Mouse (Mus musculus) heart, postnatal 0 days (tissue): Measurements from ENCODE around the gene Mrto4. TPM values are rescaled to one million over a fixed set of nuclear protein-coding genes. Genes with fewer than 3 reads are reported as not detected.
A peak's percentile ranks its signal among the peaks of the same experiment; 100 is the strongest.

Experiments used
- ATAC-seq: fragments of 200-750 bp; cut with Nextera tagmentation; 2 replicates; pipeline ENCODE4 v1.8.0; 2017; ENCODE audit warnings: low read depth, moderate number of reproducible peaks, moderate library complexity; ENCODE audit not compliant: insufficient read depth
- DNase-seq: peaks from one replicate; pipeline ENCODE4 v3.0.0-alpha.2; 2016; ENCODE audit warnings: low spot score
- H3K27ac ChIP-seq: fragments of 300-500 bp; sonication (generic); 2 replicates; pipeline ENCODE4 v1.5.1; 2014; ENCODE audit warnings: low read depth, mild to moderate bottlenecking
- H3K27me3 ChIP-seq: fragments of 300-500 bp; sonication (generic); 2 replicates; pipeline ENCODE4 v1.6.1; 2014; ENCODE audit warnings: low read length, mixed read lengths; ENCODE audit not compliant: control insufficient read depth, insufficient read depth
- H3K36me3 ChIP-seq: fragments of 300-500 bp; sonication (generic); replicated peaks from 2 replicates; pipeline ENCODE4 v1.6.1; 2014; ENCODE audit warnings: low read length, mixed read lengths; ENCODE audit not compliant: control insufficient read depth, insufficient read depth
- H3K4me1 ChIP-seq: fragments of 300-500 bp; sonication (generic); 2 replicates; pipeline ENCODE4 v1.6.1; 2014; ENCODE audit warnings: antibody characterized with exemption; ENCODE audit not compliant: control insufficient read depth, insufficient read depth
- H3K4me2 ChIP-seq: fragments of 300-500 bp; sonication (generic); 2 replicates; pipeline ENCODE4 v1.6.1; 2014; ENCODE audit warnings: low read depth, mild to moderate bottlenecking, low read length, moderate library complexity
- H3K4me3 ChIP-seq: fragments of 300-500 bp; sonication (generic); 2 replicates; pipeline ENCODE4 v1.5.1; 2014; ENCODE audit warnings: low read depth, low read length
- H3K9ac ChIP-seq: fragments of 300-500 bp; sonication (generic); replicated peaks from 2 replicates; pipeline ENCODE4 v1.6.1; 2014; ENCODE audit warnings: low read depth, low read length, mixed read lengths
- H3K9me3 ChIP-seq: fragments of 300-500 bp; sonication (generic); replicated peaks from 2 replicates; pipeline ENCODE4 v1.6.1; 2016; ENCODE audit warnings: low read length; ENCODE audit not compliant: control insufficient read depth
- CTCF ChIP-seq: IDR thresholded peaks from 2 replicates; pipeline ENCODE4 v1.5.1; 2016; ENCODE audit warnings: antibody characterized with exemption, control low read depth, low read depth
- EP300 ChIP-seq: IDR thresholded peaks from 2 replicates; pipeline ENCODE4 v1.6.1; 2016; ENCODE audit warnings: antibody characterized with exemption, low read depth
- WGBS: fragments of 180-500 bp; shearing (Covaris S2); extraction: QIAGEN DNeasy Blood & Tissue Kit; methylation state at CpG from one replicate; pipeline ENCODE4 v1.1.7; 2014; 5-methylcytosine and 5-hydroxymethylcytosine counted together
- polyA plus RNA-seq: library from polyadenylated mRNA; unstranded; fragments of >200 nt; fragmentation: Nextera tagmentation; extraction: Ambion mirVana; gene quantifications from 2 replicates; pipeline ENCODE4 v1.2.1, GENCODE M21; 2015
- total RNA-seq: library from RNA; depleted of rRNA; stranded (reverse); fragments of >200 nt; gene quantifications from 2 replicates; pipeline ENCODE4 v1.2.3, GENCODE M21; 2014; ENCODE audit warnings: low replicate concordance

The Mrto4 gene
- total and polyA plus RNA-seq, 2 experiments from 2014 or later, result 31.3 to 45.1 TPM

DNA sequence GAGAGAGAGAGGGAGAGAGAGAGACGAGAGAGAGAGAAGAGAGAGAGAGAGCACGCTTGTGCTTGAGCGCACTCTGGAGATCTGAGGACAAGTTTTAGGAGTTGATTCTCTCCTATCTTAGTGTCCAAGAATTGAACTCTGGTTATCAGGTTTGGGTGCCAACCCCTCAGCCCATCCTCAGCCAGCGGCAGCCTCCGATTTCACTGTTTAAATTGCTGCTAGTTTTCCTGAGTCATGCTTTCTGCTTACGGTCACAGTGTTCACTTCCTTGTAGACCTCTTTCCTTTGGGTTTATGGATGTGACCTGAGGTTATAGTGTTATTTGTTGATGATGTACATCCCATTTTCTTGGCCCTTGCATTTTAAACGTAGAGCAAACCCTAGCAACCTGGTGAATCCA, 29.9 kb upstream of the Mrto4 start:
- Histone ChIP-seq H3K9ac (no peak overlapping the region), H3K4me1 (peaks cover 12% of the 10 kb centered on the region), H3K27me3 (no peaks in the 10 kb centered on the region), H3K27ac (no peak overlapping the region), H3K36me3 (0 out of 2 replicates have a peak, but pooled peaks cover 6% of the 10 kb centered on the region), H3K4me3 (no peak overlapping the region), H3K9me3 (no peaks in the 10 kb centered on the region), H3K4me2 (peak overlapping the region; percentile 78; the same call in 1 of the 2 replicates)
- ATAC-seq (no peak), DNase-seq (no peak)
- WGBS, result 52% methylated on average over 7 of the region's 7 CpGs
- TF ChIP-seq EP300 (no peak), CTCF (no peak)

DNA sequence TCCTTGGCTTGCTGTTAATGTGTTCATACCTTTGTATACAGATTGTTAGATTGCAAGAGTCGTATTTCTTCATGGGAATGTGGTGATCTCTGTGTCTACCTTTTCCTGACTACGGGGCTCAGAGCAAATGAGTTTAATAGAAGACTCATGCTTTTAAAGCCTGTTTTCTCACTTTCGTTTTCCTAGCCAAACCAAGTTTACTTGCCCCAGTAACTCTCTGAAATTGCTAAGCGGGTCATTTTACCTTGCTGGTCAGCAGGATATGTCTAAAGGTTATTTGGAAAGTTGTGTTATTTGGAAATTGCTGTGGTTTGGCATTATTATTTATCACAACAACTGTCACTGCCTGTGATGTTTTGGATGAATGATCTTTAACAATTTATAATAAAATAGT, 29.1 kb upstream of the Mrto4 start:
- WGBS, result 33% methylated on average over 4 of the region's 4 CpGs
- ATAC-seq (no peak), DNase-seq (no peak)
- Histone ChIP-seq H3K36me3 (0 out of 2 replicates have a peak, but pooled peaks cover 12% of the 10 kb centered on the region), H3K9me3 (no peaks in the 10 kb centered on the region), H3K4me1 (peaks cover 10% of the 10 kb centered on the region), H3K27me3 (no peaks in the 10 kb centered on the region), H3K4me3 (peak overlapping the region; percentile 93), H3K27ac (0 out of 2 replicates have a peak overlapping the region, but pooled peaks have one; percentile 86), H3K9ac (peak overlapping the region; percentile 81), H3K4me2 (peak overlapping the region; percentile 78)
- no peak for TF ChIP-seq CTCF
- no peak for TF ChIP-seq EP300

DNA sequence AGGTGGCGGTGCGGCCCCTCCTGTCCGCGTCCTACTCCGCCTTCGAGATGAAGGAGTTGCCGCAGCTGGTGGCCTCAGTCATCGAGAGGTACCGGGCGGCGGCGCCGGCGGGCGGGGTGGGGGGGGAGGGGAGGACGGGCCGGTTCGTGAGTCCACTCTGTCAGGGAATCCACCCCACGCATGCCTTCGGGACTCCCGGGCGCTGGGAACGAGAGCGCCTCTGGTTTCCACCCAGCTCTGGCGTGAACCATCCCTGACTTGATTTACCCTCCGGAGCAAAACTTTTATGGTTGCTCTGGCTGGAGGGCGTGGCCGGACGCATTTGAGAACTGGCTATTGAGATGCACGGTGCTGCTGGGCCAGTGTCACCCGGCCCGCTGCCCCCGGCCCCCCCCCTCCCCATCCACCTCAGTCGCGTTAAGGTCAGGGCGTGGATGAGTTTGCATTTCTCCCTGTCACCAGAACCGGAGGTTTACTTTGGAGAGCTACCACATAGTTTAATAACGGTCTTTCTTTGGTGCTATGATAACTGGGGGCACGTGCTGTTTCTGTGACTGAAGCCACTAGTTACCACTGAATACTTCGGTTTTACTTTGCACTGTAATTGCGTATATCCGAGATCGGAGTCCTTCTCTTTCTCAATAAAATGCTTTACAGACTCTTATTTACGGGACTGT, 28.5 kb upstream of the Mrto4 start:
- H3K9ac ChIP-seq, result peak overlapping the region; percentile 81
- DNase-seq, result peak; percentile 23
- peak overlapping the region; percentile 86 for H3K27ac ChIP-seq
- no peaks in the 10 kb centered on the region for H3K27me3 ChIP-seq
- WGBS, result 2% methylated on average over 36 of the region's 44 CpGs
- TF ChIP-seq CTCF (no peak), EP300 (no peak)
- peaks cover 12% of the 10 kb centered on the region; the same call in 1 of the 2 replicates for H3K36me3 ChIP-seq
- peaks cover 10% of the 10 kb centered on the region for H3K4me1 ChIP-seq
- no peaks in the 10 kb centered on the region for H3K9me3 ChIP-seq
- peak; percentile 33 for ATAC-seq
- peak overlapping the region; percentile 93 for H3K4me3 ChIP-seq
- H3K4me2 ChIP-seq, result peak overlapping the region; percentile 78

DNA sequence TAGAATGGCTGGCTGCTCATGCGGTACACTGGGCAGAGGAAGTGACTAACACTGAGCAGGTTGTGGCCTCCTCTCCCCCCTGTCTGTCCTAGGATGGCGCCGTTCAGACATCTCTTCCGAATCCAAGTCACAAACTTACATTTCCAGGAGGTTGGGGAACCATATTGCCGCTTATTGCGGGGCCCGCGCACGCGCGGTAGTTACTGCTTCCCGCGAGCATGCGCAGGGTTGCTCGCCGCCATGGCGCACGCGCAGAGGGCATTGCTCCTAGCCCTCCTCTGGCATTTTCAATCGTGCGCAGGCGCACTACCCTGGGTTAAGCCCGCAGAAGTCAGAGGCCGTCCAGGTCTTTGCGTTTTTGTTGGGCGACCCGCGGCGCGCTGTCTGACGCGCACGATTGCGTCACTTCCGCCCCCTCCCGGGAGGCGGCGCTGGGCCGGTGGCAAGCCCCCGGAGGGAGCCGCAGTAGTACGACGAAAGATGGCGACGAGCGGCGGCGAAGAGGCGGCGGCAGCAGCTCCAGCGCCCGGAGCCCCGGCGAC, 27.9 kb upstream of the Mrto4 start:
- H3K4me1 ChIP-seq, result peaks cover 10% of the 10 kb centered on the region
- no peaks in the 10 kb centered on the region for H3K9me3 ChIP-seq
- peaks cover 15% of the 10 kb centered on the region for H3K36me3 ChIP-seq
- peak overlapping the region; percentile 86 for H3K9ac ChIP-seq
- WGBS, result under 1% methylated on average over 52 of the region's 54 CpGs
- H3K27me3 ChIP-seq, result no peaks in the 10 kb centered on the region
- ATAC-seq (peak; percentile 99), DNase-seq (peak; percentile 99)
- TF ChIP-seq CTCF (no peak), EP300 (0 out of 2 replicates have a peak, but pooled peaks have one; percentile 51)
- peak overlapping the region; percentile 91 for H3K4me2 ChIP-seq
- H3K27ac ChIP-seq, result peak overlapping the region; percentile 91
- H3K4me3 ChIP-seq, result peak overlapping the region; percentile 93

DNA sequence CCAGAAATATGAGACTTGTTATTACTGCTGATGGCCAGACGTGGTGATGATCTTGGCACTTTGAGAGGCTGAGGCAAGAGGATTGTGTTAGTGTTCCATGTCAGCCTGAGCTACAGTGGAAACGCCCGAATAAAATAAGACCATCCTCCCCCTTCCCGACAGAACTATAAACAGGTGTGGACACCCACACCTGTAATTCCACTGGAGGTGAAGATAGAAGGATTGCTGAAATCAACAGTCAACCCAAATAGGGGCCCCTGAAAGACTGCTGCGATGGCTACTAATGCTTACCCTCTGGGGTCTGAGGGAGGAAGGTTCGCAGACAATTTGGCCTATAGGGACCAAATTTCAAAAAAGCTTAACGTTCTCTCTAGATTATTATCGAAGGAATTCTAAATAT, 27.3 kb upstream of the Mrto4 start:
- DNase-seq, result no peak
- WGBS, result 10% methylated on average over 8 of the region's 8 CpGs
- no peak for ATAC-seq
- H3K4me2 ChIP-seq, result peak overlapping the region; percentile 91
- H3K9ac ChIP-seq, result peak overlapping the region; percentile 86
- TF ChIP-seq EP300 (no peak), CTCF (no peak)
- peak overlapping the region; percentile 93 for H3K4me3 ChIP-seq
- H3K4me1 ChIP-seq, result peaks cover 10% of the 10 kb centered on the region
- peaks cover 20% of the 10 kb centered on the region for H3K36me3 ChIP-seq
- H3K27me3 ChIP-seq, result no peaks in the 10 kb centered on the region
- peak overlapping the region; percentile 91 for H3K27ac ChIP-seq
- H3K9me3 ChIP-seq, result no peaks in the 10 kb centered on the region
